Mouse (Mus musculus) myocyte (in vitro differentiated cells): Measurements from ENCODE around the gene Zfp729b.

Experiments used
- POLR2A ChIP-seq: IDR thresholded peaks from one replicate; pipeline ENCODE4 v1.6.1; 2011; ENCODE audit warnings: low read depth, mild to moderate bottlenecking, control low read depth, moderate library complexity; ENCODE audit not compliant: insufficient read length
- POLR2AphosphoS2 ChIP-seq: IDR thresholded peaks from one replicate; pipeline ENCODE4 v1.6.1; 2011; ENCODE audit warnings: low read depth, control low read depth; ENCODE audit not compliant: insufficient read length
- SRF ChIP-seq: IDR thresholded peaks from one replicate; pipeline ENCODE4 v1.6.1; 2011; ENCODE audit warnings: low read depth; ENCODE audit not compliant: control insufficient read depth, insufficient read length
- USF1 ChIP-seq: IDR thresholded peaks from one replicate; pipeline ENCODE4 v1.6.1; 2011; ENCODE audit warnings: low read depth, mild to moderate bottlenecking, control low read depth, moderate library complexity

DNA sequence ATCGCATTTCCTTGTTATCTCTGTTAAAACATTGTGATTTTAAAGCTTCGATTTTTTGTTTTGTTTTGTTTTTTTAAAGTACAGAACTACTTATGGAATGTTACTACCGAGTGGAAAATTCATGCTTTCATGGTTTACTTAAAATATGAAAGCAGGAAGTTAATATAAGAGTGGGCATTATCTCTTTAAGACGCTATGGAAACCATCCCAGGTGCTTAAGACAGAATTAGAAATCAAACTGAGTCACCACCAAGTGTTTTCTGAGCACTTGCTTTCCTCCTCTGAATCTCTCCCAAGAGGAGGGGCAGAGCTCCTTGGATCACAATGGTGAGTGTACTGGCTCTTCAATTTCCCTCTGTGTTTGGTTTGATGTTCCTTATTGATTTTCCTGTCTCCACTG, 601 bp upstream of the Zfp729b start:
- TF ChIP-seq POLR2A (no peak), USF1 (no peak), SRF (no peak), POLR2AphosphoS2 (no peak)
